Mouse (Mus musculus) lung, postnatal 0 days (tissue): ENCODE measurements around the gene Gdf1.

Source experiments
- CTCF ChIP-seq: IDR thresholded peaks from 2 replicates; pipeline ENCODE4 v1.5.1; 2016; ENCODE audit warnings: antibody characterized with exemption, mild to moderate bottlenecking
- EP300 ChIP-seq: IDR thresholded peaks from 2 replicates; pipeline ENCODE4 v1.6.1; 2016; ENCODE audit warnings: antibody characterized with exemption, mild to moderate bottlenecking, control low read depth

DNA sequence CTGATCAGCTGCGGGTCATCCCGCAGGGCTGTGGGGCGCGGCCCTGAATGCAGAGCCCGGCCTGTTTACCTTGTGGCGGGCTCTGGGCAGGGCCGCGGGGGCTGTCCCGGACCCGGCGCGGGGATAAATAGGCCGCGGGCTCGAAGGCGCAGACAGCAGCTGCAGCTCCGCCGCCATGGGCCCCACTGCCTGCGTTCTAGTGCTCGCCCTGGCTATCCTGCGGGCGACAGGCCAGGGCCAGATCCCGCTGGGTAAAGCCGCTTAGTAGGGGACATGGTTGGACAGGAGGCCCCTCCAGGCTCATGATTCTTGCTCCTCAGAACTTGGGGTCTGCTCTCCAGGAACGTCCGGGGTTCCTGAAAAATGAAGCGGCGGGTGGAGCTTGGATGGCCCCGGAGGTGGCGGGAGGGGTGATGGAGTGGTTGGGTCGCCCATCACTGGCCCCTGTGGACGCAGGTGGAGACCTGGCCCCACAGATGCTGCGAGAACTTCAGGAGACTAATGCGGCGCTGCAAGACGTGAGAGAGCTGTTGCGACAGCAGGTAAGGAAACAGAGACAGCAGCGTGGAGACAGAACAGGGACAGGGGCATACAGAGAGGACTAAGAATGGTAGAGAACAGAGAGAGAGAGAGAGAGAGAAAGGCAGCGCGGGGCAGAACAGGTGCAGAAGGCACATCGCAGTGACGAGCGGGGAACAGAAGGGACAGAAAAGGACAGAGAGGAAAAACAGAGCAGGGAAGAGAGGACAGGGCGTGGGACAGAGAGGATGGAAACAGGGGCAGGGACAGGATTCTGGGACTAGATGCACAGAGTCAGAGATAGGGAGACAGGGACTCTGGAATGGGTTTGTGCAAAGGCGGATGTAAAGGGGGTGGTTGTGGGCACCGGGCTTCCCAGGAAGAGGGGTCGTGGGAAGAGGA, 44.0 kb downstream of the Gdf1 start, which contains the start of gene Comp:
- TF ChIP-seq EP300 (no peak), CTCF (no peak)
